Mouse (Mus musculus) embryonic fibroblast, embryonic 13.5 days (primary cell): ENCODE data around the gene Tcf7. TPM values are rescaled to one million over a fixed set of nuclear protein-coding genes. Genes with fewer than 3 reads are reported as not detected.
"Not testable (repeated sequence)": the region's sequence is repeated elsewhere in the genome, so short reads cannot be mapped to it uniquely, and the experiment has no call there.

ENCODE experiments used
- H3K27ac ChIP-seq: 2 replicates; pipeline ENCODE4 v1.5.1; 2012; ENCODE audit warnings: low read length, control low read depth, inconsistent platforms; ENCODE audit not compliant: insufficient read depth
- H3K4me1 ChIP-seq: 2 replicates; pipeline ENCODE4 v1.6.1; 2011; ENCODE audit warnings: low read length; ENCODE audit not compliant: control insufficient read depth, insufficient read depth
- H3K4me3 ChIP-seq: 2 replicates; pipeline ENCODE4 v1.5.1; 2011; ENCODE audit warnings: mild to moderate bottlenecking, control low read depth, low read length; ENCODE audit not compliant: insufficient read depth
- CTCF ChIP-seq: IDR thresholded peaks from 2 replicates; pipeline ENCODE4 v1.5.1; 2011; ENCODE audit warnings: mild to moderate bottlenecking, control low read depth, low read length, moderate library complexity, borderline replicate concordance; ENCODE audit not compliant: insufficient read depth
- POLR2A ChIP-seq: IDR thresholded peaks from 2 replicates; pipeline ENCODE4 v1.6.1; 2011; ENCODE audit warnings: low read depth, mild to moderate bottlenecking, control low read depth, low read length, moderate library complexity
- polyA plus RNA-seq: library from polyadenylated mRNA; stranded (reverse); fragments of >200 nt; gene quantifications from 2 replicates; pipeline ENCODE4 v1.2.4, GENCODE M21; 2011; ENCODE audit warnings: low read depth; ENCODE audit not compliant: missing spikeins, insufficient read length

Tcf7 gene
- polyA plus RNA-seq, 1 experiment, result 2.1 TPM

DNA sequence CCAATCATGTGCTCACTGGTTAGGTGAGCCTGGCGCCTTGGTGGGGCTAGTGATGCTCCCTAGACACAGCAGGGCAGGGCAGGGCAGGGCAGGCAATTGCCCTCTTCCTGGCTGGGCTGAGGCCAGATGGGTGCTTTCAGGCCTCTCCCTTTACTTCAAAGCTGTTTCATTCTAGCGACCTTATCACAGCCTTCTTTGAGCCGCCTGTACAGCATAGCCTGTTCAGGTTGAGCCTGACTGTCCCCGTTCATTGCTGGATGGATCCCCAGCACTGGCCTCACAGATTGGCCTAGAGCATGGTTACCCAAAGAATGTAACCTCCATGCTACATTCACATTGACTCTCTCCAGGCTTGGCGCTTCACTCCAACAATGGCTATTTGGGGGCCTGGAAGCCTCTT lies 52.1 kb downstream of the Tcf7 start:
- TF ChIP-seq CTCF (no peak), POLR2A (no peak)
- 0 out of 2 replicates have a peak, but pooled peaks cover 1% of the 10 kb centered on the region for H3K4me1 ChIP-seq
- H3K27ac ChIP-seq, result no peak overlapping the region
- H3K4me3 ChIP-seq, result no peak overlapping the region; the same call in 1 of the 2 replicates

DNA sequence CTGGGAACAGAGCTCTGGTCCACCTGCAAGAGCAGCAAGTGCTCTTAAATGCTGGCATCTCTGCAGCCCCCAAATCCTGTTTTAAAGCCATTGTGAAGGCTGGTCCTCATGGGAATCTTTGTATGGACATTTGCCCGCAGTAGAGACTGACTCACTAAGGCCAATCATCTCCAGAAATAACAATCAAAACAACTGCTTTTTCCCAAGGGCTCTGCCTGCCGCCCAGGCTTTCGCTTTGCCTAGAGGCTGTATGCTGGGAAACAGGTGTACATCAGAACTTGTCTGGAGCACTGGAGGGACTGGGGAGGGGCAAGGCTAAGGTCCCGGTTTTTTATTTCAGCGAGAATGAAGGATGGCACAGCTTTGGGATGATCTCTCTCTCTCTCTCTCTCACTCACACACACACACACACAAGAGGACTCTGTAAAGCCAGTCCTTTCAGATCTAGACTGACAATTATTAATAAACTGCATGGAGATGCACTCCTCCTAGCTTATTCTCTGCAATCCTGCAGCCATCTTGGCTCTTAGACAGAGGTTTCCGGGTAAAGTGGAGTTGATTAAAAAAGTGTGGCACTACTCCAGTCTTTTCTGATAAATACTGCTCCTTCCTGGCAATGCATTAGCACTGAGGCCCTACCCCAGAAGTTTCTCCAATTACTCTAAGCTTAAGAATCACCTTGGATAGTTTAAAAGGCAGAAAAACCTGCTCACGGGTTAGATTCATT lies 53.9 kb downstream of the Tcf7 start:
- TF ChIP-seq CTCF (no peak), POLR2A (no peak)
- 0 out of 2 replicates have a peak, but pooled peaks cover 1% of the 10 kb centered on the region for H3K4me1 ChIP-seq
- no peak overlapping the region for H3K27ac ChIP-seq
- no peak overlapping the region for H3K4me3 ChIP-seq

DNA sequence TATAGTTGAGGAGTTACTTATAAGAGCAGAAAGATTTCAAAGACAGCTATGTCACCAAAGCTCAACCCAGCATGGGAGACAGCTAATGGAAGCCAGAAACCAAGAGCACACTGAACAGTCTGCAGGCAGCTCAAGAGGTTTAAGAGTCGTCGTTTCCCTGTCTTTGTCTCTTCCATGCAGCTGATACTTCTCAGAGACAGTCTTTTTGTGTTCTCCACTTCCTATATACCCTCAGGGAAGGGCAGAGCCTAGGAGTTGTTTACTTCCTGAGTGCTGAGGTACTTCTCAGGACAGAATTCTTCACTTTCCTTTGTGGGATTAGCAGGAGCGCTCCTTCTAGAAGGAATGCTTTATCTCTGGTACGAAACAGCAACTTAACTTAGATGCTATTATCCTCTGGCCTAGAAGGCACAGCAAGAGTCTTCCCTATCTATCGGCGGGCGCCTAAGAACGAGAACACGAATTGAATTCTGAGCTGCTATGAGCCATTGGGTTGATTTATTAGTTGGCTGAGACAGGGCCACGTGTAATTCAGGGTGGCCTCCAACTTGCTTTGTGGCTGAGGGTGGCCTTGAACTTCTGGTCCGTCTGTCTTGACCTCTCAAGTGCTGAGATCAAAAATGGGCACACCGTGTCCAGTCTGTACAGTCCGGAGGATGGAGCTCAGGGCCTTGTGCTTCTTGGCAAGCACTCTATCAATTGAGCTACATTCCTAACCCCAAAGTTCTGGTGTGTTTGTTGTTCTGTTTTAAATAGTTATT lies 55.2 kb downstream of the Tcf7 start:
- TF ChIP-seq CTCF (no peak), POLR2A (no peak)
- Histone ChIP-seq H3K27ac (no peak overlapping the region), H3K4me3 (no peak overlapping the region), H3K4me1 (0 out of 2 replicates have a peak, but pooled peaks cover 1% of the 10 kb centered on the region)

DNA sequence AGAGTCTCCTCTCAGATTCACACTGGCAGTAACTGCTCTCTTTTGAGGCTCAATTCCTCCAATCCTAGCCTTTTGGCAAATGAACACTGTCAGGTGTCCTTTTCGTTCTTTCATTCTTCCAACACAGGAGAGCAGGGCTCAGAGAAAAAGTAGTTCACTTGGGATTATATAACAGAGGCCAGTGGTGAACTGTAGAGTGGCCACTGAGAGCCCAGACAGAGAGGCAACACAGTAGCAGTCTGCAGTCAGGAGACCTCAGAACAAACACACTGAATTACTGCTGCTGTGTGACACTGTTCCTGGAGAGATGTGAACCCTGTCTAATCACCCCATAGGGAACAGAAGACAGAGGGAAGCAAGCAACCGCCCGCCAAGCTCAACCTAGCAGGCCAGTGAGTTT lies 55.8 kb downstream of the Tcf7 start:
- Histone ChIP-seq H3K4me1 (0 out of 2 replicates have a peak, but pooled peaks cover 1% of the 10 kb centered on the region), H3K27ac (no peak overlapping the region), H3K4me3 (no peak overlapping the region)
- TF ChIP-seq CTCF (no peak), POLR2A (no peak)

DNA sequence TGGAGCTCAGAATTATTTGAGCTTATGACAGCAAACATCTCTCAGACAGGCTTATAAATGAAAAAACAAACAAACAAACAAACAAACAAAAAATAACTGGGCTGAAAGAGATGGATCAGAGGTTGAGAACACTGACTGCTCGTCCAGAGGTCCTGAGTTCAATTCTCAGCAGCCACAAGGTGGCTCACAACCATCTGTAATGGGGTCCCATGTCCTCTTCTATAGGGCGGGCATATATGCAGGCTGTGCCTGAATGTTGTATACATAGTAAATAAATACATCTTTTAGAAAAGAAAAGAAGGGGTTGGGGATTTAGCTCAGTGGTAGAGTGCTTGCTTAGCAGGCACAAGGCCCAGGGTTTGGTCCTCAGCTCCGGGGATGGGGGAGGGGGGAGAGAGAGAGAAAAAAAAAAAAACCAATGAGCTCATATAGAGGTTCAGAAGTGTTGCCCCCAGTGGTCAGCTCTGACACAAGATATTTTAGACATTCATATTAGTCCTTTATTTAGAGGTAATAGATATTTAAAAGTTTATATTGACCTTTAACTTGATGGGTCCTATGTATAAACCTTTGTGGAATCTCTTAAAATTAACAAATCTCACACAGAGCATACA lies 56.7 kb downstream of the Tcf7 start:
- Histone ChIP-seq H3K4me1 (0 out of 2 replicates have a peak, but pooled peaks cover 1% of the 10 kb centered on the region), H3K4me3 (no peak overlapping the region), H3K27ac (no peak overlapping the region)
- no peak for TF ChIP-seq CTCF
- TF ChIP-seq POLR2A, result no peak

DNA sequence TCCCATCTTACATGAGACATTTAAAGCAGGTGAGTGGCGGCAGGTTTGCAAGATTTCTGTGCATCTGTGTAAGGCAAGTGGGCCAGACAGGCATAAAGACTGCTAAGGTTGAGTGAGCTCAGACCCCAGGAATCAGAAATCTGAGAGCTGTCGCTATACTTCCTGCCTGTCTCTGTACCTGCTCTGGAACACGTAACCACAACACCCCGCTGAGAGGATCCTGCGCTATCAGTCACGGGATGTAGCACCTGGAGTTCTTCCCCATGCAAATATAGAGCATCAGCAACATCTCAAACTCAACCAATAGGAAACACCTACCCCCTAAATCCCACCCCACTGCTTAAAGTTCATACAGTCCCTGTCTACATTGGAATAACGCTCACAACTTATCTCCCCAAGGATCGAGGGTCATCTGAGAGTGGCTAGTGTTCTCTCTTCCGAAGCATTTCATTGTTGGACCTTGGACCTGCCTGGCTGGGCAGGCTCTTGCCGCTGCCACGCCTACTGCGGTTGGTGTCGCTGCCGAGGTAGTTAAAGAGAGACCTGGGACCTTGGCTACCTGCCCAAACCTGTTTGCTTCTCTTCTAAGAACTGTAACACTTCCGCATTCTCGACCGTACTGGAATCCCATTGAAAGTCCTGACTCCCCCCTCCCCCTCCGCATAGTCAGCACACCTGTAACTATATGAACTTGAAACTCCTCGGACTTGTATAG lies 58.7 kb downstream of the Tcf7 start:
- H3K27ac ChIP-seq, result no peak overlapping the region
- H3K4me3 ChIP-seq, result no peak overlapping the region
- TF ChIP-seq CTCF, result no peak
- no peak for TF ChIP-seq POLR2A
- H3K4me1 ChIP-seq, result no peaks in the 10 kb centered on the region

DNA sequence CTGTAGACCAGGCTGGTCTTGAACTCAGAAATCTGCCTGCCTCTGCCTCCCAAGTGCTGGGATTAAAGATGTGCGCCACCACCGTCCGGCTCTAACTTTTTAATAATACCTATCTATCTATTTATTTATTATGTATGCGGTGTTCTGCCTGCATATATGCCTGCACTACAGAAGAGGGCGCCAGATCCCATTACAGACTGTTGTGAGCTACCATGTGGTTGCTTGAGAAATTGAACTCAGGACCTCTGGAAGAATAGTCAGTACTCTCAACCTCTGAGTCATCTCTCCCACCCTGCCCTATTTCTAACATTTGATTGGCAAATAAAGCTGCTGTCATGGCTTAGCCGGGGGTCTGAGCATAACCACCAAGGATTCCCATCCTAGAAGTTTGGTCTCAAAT lies 59.9 kb downstream of the Tcf7 start:
- Histone ChIP-seq H3K4me3 (no peak overlapping the region), H3K27ac (no peak overlapping the region), H3K4me1 (no peaks in the 10 kb centered on the region)
- TF ChIP-seq POLR2A, result no peak
- no peak for TF ChIP-seq CTCF

DNA sequence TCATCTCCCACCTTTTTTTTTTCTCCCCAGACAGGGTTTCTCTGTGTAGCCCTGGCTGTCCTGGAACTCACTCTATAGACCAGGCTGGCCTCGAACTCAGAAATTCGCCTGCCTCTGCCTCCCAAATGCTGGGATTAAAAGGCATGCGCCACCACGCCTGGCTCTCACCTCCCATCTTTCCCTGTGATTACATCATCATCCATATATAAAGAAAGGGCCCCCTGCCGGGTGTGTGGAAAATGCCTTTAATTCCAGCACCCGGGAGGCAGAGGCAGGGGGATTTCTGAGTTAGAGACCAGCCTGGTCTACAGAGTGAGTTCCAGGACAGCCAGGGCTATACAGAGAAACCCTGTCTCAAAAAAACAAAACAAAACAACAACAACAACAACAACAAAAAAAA lies 60.9 kb downstream of the Tcf7 start:
- not testable (repeated sequence) for H3K4me1 ChIP-seq, H3K27ac ChIP-seq, H3K4me3 ChIP-seq

DNA sequence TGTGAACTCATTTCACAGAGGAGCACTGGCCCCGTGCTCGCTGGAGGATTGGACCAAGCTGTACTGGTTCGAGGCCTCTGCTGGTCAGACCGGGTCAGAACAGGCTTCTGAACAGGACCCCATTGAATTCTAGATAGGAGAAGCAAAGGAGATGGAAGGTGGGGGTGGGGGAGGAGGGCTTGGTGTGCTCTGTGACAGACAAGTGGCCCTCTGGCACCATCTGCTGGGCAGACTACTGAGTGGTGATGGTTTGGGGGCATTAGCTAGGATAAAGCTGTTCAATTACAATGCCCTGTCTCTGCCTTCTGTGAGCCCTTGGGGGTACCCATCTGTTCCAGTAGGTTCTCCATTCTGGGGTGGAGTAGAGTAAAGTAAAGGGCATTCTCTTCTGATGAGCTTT lies 62.5 kb downstream of the Tcf7 start:
- TF ChIP-seq POLR2A (no peak), CTCF (peak; percentile 91)
- no peaks in the 10 kb centered on the region for H3K4me1 ChIP-seq
- H3K4me3 ChIP-seq, result no peak overlapping the region

More for the DNA sequence above, 62.5 kb downstream of the Tcf7 start:
- no peak overlapping the region for H3K27ac ChIP-seq
